Mouse (Mus musculus) ES-E14 (cell line): Measurements from ENCODE around the gene Adamts17. TPM values are rescaled to one million over a fixed set of nuclear protein-coding genes. Genes with fewer than 3 reads are reported as not detected.

ENCODE experiments used
- DNase-seq: peaks from one replicate; pipeline ENCODE4 v3.0.0-alpha.2; 2013; ENCODE audit warnings: low read depth, low spot score
- H3K27ac ChIP-seq: 2 replicates; pipeline ENCODE4 v1.5.1; 2012; ENCODE audit warnings: low read depth, mild to moderate bottlenecking, low read length, moderate library complexity, mixed read lengths; ENCODE audit not compliant: poor library complexity, insufficient read depth, severe bottlenecking
- H3K36me3 ChIP-seq: 2 replicates; pipeline ENCODE4 v1.6.1; 2012; ENCODE audit warnings: mild to moderate bottlenecking, low read length, moderate library complexity, mixed read lengths; ENCODE audit not compliant: control insufficient read depth, poor library complexity, insufficient read depth, severe bottlenecking
- H3K4me1 ChIP-seq, 2 experiments: fragments of 150-350 bp in 1 of 2; sonication (generic) in 1 of 2; 2 replicates each; pipeline ENCODE4 v1.6.1; 2012; ENCODE audit warnings: low read length in 2 of 2, mild to moderate bottlenecking in 1 of 2, mixed read lengths in 1 of 2; ENCODE audit not compliant: control insufficient read depth in 2 of 2, insufficient read depth in 2 of 2, poor library complexity in 1 of 2
- H3K4me3 ChIP-seq, 2 experiments: fragments of 150-350 bp in 1 of 2; sonication (generic) in 1 of 2; 2 replicates each; pipeline ENCODE4 v1.5.1; 2012; ENCODE audit warnings: low read length in 2 of 2, low read depth in 1 of 2, mild to moderate bottlenecking in 1 of 2, mixed read lengths in 1 of 2; ENCODE audit not compliant: insufficient read depth in 1 of 2, poor library complexity in 1 of 2, severe bottlenecking in 1 of 2
- H3K9ac ChIP-seq: 2 replicates; pipeline ENCODE4 v1.6.1; 2012; ENCODE audit warnings: low read depth, mild to moderate bottlenecking, low read length, mixed read lengths; ENCODE audit not compliant: poor library complexity, insufficient read depth, severe bottlenecking
- H3K9me3 ChIP-seq: fragments of 150-350 bp; sonication (generic); 2 replicates; pipeline ENCODE4 v1.6.1; 2012; ENCODE audit warnings: low read depth, mild to moderate bottlenecking, low read length; ENCODE audit not compliant: control insufficient read depth, insufficient read depth
- CHD2 ChIP-seq: IDR thresholded peaks from 2 replicates; pipeline ENCODE4 v1.6.1; 2014; ENCODE audit warnings: mild to moderate bottlenecking, low read depth, low read length, inconsistent platforms
- HCFC1 ChIP-seq: IDR thresholded peaks from 2 replicates; pipeline ENCODE4 v1.6.1; 2012; ENCODE audit warnings: low read length, inconsistent platforms, borderline replicate concordance; ENCODE audit not compliant: insufficient read depth
- MAFK ChIP-seq: IDR thresholded peaks from 2 replicates; pipeline ENCODE4 v1.6.1; 2014; ENCODE audit warnings: mild to moderate bottlenecking, low read depth, low read length, inconsistent platforms; ENCODE audit not compliant: insufficient read depth
- ZC3H11A ChIP-seq: IDR thresholded peaks from 2 replicates; pipeline ENCODE4 v1.6.1; 2012; ENCODE audit warnings: low read depth, mild to moderate bottlenecking, inconsistent platforms, low read length, borderline replicate concordance
- ZNF384 ChIP-seq: IDR thresholded peaks from 2 replicates; pipeline ENCODE4 v1.6.1; 2012; ENCODE audit warnings: low read depth, low read length, inconsistent platforms
- in situ Hi-C, 2 experiments: fragments of 600-800 bp; cut with MboI; formaldehyde crosslinking; loops; one replicate each; pipeline ENCODE4 v1.15.1; 2025; ENCODE audit warnings: low sequenced_read_pairs in 2 of 2, inconsistent platforms in 1 of 2; ENCODE audit not compliant: unreplicated experiment in 2 of 2
- total RNA-seq: library from RNA; depleted of rRNA; stranded (reverse); fragments of 300-350 nt; gene quantifications from 2 replicates; pipeline ENCODE4 v1.2.3, GENCODE M21; 2012

The Adamts17 gene
- total RNA-seq, 1 experiment = 2.0 TPM

DNA sequence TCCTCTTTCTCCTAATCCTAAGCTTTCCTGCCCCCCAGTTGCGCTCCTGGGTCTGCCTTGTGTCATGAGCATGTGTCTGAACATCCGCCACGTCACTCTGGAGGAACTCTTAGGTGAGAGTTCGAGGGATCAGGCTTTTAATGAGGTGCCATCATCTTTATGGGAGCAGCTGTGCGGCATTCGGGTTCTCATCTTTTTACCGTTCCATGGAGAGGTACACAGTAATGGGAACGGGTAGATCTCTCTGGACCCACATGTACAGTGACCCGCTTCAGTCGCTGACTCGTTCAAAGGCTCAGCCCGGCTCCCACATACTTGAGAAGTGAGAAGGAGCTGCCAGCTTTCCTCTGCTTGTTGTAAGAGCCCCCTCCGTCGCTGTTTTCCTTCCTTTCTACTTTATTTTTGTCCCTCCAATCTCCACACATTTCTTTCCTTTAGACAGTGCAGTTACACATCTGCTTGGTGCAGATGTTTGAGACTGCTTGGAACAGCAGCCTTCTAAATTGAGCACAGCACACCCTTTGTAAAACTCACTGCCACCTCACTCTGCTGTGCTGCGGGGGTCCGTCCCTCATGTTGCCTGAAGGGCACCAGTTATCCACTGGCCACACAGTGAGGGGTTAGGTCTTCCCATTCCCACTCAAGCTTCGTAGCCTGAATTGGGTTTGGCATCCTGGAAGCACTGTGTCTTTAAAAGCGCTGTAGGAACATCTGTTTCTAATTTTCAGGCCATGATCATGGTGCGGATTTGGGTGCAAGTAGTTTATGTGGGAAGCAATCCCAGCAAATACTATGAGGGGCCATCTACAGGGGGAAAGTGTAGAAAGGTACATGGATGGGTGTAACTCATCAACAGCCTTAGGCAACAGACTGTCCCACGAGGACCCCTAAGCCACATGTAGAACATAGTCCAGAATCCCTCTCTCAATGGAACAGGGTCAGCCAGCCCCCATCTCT, 186.9 kb downstream of the Adamts17 start:
- no peak overlapping the region for H3K4me3 ChIP-seq
- no peak for DNase-seq

DNA sequence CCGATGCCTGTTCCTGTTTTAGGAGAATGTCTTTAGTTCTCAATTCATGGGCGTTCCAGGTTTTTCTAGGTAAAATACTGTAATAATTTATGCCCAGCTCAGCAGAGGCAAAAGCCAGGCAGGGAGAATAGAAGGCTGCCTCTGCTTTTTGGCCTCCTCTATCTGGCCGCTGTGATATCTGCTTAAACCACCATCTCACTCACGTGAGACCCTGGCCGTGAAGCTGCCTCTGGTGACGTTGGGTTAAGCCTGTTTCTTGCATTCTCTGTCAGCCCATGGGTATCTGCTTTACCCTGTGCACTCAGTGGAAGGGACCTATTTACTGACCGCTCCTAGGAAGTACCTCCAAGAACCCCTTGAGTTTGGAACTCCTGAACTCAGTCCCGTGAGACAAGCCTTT, 187.7 kb downstream of the Adamts17 start:
- no peak overlapping the region for H3K4me3 ChIP-seq
- TF ChIP-seq ZC3H11A (no peak), CHD2 (no peak), MAFK (no peak), ZNF384 (no peak), HCFC1 (no peak)
- no peaks in the 10 kb centered on the region for H3K36me3 ChIP-seq
- in situ Hi-C loops = no loop called here
- H3K27ac ChIP-seq = no peak overlapping the region
- no peaks in the 10 kb centered on the region for H3K9me3 ChIP-seq
- no peak overlapping the region for H3K9ac ChIP-seq
- no peaks in the 10 kb centered on the region for H3K4me1 ChIP-seq
- DNase-seq = no peak

More for the DNA sequence above, 186.9 kb downstream of the Adamts17 start:
- Histone ChIP-seq H3K27ac (no peak overlapping the region), H3K36me3 (no peaks in the 10 kb centered on the region), H3K9ac (no peak overlapping the region), H3K4me1 (no peaks in the 10 kb centered on the region), H3K9me3 (no peaks in the 10 kb centered on the region)
- in situ Hi-C loops = no loop called here
- TF ChIP-seq CHD2 = no peak
- no peak for TF ChIP-seq MAFK
- TF ChIP-seq ZNF384 = no peak
- no peak for TF ChIP-seq ZC3H11A
- no peak for TF ChIP-seq HCFC1

DNA sequence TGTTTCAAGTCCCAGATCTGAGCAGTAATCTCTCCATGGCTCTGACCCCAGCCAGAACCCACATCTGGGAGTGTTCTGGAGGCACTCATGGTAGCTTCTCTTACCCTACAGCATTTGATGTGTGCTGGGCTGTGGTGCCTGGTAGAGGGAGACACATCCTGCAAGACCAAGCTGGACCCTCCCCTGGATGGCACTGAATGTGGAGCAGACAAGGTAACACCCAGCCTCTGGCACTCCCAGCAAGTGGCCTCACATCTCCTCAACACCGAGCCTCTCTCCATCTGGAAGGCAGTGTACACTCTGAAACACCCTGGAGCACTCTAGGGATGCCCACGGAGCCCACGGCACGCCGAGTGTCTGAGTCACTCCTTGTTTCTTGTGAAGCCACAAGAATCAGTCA, 188.2 kb downstream of the Adamts17 start:
- TF ChIP-seq ZNF384 (no peak), ZC3H11A (no peak), MAFK (no peak), CHD2 (no peak), HCFC1 (no peak)
- in situ Hi-C loops = no loop called here
- no peak for DNase-seq
- H3K4me1 ChIP-seq = no peaks in the 10 kb centered on the region
- no peaks in the 10 kb centered on the region for H3K9me3 ChIP-seq
- H3K4me3 ChIP-seq = no peak overlapping the region
- no peaks in the 10 kb centered on the region for H3K36me3 ChIP-seq
- no peak overlapping the region for H3K9ac ChIP-seq
- no peak overlapping the region for H3K27ac ChIP-seq

DNA sequence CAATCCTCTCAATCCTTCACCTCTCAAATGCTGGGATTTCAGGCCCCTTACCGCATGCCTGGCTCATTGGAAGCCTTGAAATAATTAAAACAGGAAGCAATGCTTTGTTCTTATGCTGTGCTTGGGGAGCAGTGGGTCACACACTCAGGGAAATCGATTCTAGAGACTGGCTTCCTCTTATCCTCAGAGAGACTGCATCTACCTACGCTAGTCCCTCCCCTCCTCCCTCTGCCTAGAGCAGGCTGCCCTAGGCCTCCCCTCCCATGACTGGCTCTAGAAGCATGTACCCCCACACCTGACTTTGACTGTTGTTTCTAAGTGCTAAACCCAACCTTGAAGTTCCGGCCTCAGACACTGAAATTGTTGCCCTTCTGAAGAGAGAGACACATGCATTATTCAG, 189.4 kb downstream of the Adamts17 start:
- no peak overlapping the region for H3K27ac ChIP-seq
- in situ Hi-C loops = no loop called here

DNA sequence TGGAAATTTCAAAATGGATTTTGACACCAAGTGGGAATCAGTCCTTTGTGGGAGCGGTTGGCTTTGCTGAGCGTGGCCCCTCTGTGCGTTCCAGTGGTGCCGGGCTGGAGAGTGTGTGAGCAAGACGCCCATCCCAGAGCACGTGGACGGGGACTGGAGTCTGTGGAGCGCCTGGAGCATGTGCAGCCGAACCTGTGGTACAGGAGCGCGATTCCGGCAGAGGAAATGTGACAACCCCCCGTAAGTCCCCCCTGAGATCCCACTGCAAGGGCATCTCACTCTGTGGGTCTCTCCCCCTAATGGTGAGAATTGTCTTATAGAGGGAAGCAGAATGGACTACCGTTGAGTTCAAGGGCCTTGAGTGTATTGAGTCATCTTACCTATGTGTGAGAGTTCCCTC, 189.9 kb downstream of the Adamts17 start:
- Histone ChIP-seq H3K36me3 (no peaks in the 10 kb centered on the region), H3K27ac (no peak overlapping the region), H3K9ac (no peak overlapping the region), H3K9me3 (no peaks in the 10 kb centered on the region), H3K4me3 (no peak overlapping the region), H3K4me1 (no peaks in the 10 kb centered on the region)
- DNase-seq = no peak
- in situ Hi-C loops = no loop called here
- TF ChIP-seq MAFK (no peak), ZNF384 (no peak)

More for the DNA sequence above, 189.4 kb downstream of the Adamts17 start:
- H3K9ac ChIP-seq = no peak overlapping the region
- no peaks in the 10 kb centered on the region for H3K36me3 ChIP-seq
- no peaks in the 10 kb centered on the region for H3K4me1 ChIP-seq
- no peaks in the 10 kb centered on the region for H3K9me3 ChIP-seq
- TF ChIP-seq CHD2 = no peak
- TF ChIP-seq ZNF384 = no peak
- no peak for TF ChIP-seq MAFK
- DNase-seq = no peak
- H3K4me3 ChIP-seq = no peak overlapping the region
